Mouse (Mus musculus): ENCODE measurements at regions not wholly inside any gene's neighbourhood (a gene's known extent, or its start where the extent isn't known, plus 50 kb on each side); places are given as distances from the start of the nearest gene placed in this dataset.
"Not testable (repeated sequence)": the region's sequence is repeated elsewhere in the genome, so short reads cannot be mapped to it uniquely, and the experiment has no call there.

DNA sequence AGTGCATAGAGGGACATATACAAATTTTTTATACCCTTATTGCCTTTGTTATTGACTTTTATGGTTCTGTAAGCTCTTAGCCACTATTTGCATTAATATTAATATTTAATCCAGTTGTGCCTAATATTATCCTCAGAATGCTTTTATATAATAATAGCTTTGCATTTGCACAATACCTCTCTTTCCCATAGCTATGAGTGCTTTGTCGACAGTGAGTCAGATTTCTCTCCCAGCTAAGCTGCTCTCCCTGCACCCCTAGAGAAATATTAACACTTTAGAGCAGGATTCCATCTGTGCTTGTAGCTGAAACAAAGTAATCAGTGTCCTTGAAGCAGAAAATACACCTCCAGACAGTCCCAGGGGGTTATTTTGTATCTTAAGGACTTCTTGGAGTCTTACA, 288.6 kb upstream of the Arglu1 start:
- DNase-seq (ENCODE audit: low spot score in 2 of 2) = no peak

DNA sequence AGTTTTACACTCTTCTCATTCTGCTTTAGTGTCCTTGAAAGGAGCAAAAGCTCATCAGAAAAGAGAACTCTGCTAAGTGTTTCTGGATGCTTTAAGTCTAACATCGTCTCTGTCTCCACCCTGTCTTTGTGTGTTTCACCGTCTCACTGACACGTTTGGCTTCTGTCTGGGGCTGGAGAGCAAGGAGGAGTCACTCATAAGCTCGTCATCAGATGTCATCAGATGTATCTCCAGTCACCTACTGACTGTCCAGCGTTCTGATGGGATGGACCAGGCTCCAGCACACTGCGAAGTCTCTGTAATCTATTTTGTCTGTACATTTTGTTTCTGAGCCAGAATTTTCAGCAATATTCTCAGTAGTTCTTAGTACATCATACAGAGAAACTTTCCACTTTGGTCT, 283.4 kb upstream of the Arglu1 start:
- no peak for DNase-seq (ENCODE audit: low spot score in 2 of 2)

DNA sequence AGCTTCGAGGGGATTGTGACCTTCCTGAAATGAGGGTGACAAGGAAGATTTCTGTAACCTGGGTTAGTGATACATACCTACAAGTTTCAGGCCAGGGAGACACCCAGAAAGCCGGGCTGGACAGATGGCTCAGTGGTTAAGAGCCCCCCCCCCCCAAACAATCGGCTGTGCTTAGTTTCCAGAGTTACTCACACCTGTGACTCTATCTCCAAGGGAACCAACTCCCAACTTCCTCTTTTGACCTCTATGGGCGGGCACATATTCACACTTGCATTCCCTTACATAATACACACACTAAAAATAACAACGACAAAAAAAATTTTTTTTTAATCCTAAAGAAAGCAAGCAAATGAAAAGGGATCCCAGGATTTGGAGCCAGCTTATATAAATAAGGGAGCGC, 283.0 kb upstream of the Arglu1 start:
- DNase-seq (ENCODE audit: low spot score in 2 of 2) = no peak

DNA sequence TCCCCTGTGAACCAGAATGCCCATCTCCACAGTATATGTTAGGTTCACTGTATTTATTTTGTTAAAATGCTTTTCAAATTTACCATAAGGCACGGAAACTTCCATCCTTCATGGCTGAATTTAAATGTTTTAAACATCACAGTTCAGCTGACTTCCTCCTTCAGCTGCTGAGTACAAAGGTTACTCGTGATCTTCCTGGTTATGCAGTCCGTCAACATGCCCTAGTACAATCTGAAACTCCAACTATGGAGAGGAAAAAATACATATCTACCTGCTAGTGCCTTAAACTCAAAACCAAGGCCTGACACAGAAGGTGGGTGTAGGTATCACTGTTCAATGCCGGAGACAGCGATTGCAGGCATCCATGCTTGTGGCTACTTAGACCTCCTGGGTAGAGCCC, 280.5 kb upstream of the Arglu1 start:
- DNase-seq (ENCODE audit: low spot score in 2 of 2) = no peak

DNA sequence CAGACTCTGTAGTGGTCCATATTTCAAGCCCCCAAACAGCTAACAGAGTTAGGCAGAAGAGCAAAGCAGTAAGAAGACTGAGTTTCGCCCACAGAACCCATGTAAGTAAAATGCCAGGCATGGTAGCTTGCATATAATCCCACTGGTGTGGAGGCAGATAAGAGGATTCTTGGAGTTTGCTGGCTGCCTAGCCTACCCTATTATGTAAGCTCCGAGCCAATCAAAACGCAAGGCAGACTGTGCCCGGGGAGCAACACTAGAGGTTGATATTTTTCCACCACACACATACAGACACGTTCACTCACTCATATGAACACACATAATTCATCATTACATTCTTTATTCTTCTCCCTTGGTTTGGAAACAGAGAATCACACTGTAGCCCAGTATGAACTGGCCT, 280.0 kb upstream of the Arglu1 start:
- no peak for DNase-seq (ENCODE audit: low spot score in 2 of 2)

DNA sequence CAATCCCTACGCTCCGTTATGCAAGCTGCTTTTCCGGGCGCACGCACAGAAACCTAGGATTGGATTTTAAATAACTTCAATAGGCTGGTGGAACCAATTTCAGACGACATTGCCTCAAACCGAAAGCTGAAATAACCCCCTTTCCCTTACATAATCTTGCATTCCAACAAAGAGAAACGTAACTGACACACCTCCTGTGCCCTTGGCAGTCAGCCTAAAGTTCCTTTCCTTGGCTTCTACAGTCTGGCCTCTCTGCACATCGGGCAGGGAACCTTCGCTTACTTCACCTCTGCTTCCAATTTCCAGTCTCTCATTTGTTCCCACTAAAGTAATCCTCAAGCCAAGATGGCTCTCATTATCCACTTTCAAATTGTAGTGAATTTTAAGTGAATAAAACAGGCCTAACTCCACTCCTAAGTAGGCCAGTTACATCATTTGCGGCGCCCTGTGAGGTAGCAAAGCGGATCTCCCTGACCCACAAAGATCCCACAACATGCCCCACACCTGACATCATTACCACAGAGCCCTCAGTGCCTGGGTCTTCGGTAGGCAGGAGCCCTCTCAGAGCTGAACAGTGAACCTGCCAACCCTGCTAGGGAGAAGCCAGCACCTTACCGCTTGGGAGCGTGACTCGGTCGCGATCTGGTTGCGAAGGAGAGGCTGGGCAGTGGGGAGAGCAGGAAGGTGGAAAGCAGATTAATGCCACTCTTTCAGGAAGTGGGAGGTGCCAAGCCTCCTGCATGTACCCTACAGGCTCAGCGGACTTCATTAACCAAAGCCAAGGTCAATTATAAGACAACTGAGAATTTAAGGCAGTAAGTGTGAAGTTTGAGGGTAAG, 279.0 kb upstream of the Arglu1 start:
- DNase-seq (ENCODE audit: low spot score in 2 of 2) = no peak

DNA sequence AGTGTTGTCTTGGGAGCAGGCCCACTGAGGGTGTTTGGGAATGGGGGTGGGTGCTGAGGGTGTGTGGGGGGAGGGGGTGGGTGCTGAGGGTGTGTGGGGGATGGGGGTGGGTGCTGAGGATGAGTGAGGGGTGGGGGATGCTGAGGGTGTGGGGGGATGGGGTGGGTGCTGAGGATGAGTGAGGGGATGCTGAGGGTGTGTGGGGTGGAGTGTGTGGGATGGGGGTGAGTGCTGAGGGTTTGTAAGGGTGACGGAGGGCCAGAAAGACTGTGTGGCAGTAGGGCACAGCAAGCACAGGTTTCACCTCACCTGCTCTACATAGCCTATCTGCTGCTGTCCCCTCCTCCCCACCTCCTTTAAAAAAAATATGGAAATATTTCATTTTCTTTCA, 276.3 kb upstream of the Arglu1 start:
- no peak for DNase-seq (ENCODE audit: low spot score in 2 of 2)

DNA sequence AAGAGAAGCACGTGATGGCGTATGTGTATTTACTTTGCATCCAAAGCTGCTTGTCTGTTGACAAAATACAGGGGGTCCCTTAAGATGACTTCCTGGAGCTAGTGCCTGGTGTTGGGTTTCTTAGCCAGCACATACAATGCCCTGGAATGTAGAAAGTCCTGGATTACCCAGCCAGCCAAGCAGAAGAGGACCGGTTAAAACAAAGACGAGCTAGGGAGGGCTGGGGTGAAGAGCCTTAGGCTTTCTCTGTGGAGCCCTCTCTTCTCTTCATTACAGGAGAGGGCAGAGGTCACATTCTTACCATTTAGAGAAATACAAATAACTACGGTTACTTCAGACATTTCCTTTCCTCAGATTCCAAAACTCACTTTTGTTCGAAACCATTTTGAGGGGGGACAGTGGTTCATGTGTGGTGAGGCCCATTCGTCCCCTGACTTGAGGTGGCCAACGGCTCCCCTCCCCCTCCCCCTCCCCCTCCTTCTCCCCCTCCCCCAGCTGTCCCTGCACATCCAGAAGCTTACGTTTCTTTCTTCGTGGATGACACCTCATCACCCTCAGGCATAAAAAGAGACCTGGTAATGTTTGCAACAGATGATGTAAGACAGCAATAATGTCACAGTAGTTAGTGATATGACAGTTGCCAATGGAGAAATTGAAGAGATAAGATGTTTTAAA, 275.8 kb upstream of the Arglu1 start:
- no peak for DNase-seq (ENCODE audit: low spot score in 2 of 2)

DNA sequence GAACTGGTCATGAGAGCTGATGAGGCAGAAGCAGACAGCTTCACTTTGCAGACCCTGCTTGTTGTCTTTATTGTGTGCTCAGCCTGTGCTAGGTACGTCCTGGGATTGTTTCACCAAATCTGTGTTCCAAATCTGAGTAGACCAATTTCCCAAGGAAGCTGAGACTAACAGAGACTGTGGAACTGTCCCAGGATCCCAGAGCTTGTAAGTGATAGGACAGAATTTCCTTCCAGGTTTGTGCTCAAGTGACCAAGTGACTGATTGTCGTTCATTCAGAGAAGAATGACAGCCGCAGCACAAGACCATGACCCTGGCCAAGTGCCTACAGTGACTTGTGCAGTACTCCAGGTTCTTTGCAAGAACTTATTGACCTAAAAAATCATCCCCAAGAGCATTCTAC, 269.9 kb upstream of the Arglu1 start:
- DNase-seq (ENCODE audit: low spot score in 2 of 2) = no peak

DNA sequence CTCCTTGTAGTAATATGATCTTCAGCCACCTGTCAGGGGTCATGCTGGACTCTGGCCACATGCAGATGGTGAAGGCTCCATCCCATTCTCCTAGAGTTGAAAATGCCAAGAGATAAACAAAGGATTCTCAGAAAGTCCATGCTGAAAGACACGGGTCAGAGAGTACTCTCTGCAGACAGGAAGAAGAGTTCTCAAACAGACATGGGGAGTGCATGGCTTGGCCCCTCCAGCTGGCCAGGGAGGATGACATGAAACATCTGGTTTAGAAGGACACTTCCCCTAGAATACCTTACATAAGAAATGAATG, 269.4 kb upstream of the Arglu1 start:
- DNase-seq (ENCODE audit: low spot score in 2 of 2) = no peak

DNA sequence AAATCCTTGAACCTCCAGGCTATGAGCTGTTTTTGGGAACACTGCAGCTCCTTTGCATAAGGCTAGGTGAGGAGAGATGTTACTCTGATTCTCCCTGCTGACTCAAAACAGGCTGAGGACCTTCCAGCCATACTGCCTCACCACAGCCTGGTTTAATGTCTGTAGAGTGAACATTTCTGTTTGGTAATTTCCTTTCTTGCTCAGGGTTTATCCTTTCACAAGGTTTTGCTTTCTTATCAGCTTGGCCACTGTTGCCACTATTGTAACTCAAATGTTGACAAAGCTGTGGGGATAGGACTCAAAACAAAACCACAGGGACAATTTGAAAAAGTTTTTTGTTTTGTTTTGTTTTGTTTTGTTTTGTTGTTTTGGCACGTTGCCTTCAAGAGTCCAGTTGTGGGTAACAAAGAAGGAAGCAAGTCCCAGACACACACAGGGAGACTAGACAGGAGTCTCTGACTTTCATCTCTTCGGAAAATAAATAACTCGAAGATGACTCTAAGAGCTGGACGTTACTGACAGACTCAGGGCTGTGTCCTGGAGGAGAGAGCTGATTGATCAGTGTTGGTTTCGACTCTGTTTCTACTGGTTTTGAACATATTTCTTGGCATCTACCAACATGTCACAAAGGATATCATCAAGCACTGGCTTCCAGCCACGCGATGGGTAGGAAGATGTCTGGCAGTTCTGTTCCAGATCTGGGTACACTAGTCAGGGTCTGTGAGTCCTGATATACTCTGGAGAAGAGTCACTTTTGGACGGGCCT, 268.9 kb upstream of the Arglu1 start:
- no peak for DNase-seq (ENCODE audit: low spot score in 2 of 2)

DNA sequence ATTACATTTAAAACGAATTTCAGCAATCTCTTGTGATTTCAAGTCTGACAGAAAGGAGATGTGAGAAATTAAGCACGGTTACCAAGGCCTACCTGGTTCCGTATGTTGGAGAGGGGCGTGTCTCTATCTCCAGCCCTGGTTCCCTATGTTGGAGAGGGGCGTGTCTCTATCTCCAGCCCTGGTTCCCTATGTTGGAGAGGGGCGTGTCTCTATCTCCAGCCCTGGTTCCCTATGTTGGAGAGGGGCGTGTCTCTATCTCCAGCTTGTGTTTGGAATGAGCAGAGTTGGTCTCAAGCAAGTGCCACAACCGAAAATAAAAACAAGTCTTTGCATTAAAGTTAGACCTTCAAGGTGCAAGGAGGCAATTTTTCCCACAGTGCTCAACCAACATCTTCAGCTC, 267.8 kb upstream of the Arglu1 start:
- DNase-seq (ENCODE audit: low spot score in 2 of 2) = not testable (repeated sequence)

DNA sequence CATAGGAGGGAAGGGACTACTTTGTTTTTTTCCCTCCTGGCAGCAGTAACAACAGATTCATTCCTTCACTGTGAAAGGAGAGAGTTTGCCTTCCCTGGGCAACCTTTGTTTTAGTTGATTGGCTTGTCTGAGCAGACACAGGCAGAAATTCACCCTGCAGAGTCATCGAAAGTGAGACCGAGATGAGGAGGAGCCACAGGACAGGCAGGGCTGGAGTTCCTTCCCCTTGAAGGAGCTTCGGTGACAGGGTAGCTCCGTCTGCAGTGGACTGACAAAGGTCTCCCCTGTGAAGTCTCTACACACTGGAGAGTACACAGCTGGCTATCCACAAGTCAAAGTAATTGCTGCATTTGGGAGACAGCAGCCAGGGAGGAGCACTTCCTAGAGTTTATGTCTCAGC, 261.9 kb upstream of the Arglu1 start:
- no peak for DNase-seq (ENCODE audit: low spot score in 2 of 2)

DNA sequence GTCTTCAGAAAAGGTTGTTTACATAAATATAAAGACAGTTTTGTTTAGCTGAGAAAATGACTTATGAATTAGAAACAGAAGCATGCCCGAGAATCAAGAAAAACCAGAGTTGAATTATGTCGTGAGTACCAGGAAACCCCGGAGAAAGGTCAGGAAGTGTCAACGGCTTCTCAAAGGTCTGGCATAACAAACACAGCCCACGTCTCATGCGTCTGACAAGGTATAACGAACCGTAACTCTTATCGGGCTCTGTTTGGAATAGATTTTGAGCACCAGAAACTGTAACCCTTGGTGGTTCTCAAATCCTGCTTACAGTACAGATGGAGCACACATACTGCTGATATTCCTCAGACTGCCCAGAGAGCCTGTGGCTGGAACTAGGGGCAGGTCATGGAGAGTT, 260.9 kb upstream of the Arglu1 start:
- no peak for DNase-seq (ENCODE audit: low spot score in 2 of 2)

DNA sequence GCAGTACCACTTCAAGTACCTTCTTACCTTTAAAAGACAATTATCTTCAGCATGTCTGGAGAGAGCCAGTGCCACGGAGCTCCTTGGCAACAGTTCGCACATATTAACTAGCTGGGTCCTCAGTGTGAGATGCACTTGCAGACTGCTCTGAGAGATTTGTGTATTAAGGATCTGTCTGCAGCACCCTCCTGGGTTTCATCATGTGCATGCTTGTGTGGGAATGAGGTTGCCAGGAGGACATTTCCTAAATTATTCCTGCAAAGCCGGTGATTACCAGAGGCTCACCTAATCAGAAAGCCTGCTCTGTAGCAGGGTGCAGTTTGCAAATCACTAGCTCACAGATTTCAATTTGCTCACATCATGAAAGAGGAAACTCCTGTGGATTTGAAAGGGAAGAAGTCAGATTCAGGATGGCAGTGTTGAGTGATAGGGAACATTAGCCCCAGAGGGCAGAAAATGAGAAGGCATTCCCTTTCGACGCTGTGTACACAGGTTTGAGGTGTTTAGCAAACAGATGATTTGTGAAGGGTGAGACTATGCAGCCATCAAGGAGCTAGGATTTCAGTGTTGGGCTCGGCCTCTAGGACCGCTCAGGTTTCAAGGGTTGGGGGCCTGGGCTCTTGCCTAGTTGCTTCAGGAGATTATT, 257.3 kb upstream of the Arglu1 start:
- no peak for DNase-seq (ENCODE audit: low spot score in 2 of 2)

DNA sequence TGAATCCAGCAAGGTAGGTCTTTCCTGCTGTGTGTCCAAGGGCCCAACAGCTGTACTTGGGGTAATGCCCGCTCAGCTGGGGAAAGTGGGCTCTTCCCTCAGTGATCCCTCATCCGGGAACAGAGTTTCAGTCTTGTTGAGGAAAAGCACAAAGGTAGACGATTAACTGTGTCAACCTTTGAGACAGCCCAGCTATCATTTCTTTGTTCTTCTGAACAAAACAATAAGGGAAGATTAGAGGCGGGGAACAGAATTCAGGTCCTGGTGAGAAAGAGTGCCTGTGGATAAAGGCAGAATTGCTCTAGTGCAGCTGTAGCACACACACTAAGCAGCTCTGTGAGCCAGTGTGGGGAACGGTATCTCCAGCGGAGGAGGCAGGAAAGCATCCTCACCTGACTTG, 252.7 kb upstream of the Arglu1 start:
- DNase-seq (ENCODE audit: low spot score in 2 of 2) = no peak

DNA sequence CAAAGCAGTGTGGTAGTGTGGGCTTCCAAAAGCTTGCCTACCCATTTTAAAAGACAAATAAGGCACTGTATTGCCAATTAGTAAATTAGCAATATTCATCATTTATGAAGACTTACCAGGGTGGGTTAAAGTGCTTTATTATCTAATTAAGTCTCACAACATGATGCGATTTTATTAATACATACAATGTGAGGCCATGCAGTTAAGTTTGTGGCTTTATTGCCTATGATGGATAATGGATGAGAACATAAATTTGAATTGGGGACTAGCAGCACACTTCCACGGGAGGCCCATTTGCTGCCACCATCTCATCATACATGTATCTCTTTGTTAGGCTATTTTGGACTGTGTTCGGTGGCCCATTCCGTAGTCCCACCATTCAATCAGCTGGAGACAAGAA, 250.6 kb upstream of the Arglu1 start:
- no peak for DNase-seq (ENCODE audit: low spot score in 2 of 2)

DNA sequence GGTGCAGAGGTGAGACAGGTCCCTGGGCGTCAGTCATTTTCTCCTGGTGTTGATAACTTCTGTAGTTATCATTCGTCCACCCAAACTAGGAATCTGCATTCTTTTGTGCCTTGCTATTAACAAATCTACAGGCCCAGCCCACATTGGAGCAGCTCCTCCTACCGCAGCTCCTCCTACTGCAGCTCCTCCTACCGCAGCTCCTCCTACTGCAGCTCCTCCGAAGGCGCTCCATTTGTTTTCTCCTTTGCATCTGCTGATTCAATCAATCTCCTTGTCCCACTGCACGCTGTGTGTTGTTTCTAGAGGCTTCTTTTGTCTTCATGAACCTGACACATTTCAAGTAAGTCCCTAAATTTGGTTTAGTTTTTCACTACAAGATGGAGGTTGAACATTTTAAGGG, 248.2 kb upstream of the Arglu1 start:
- no peak for DNase-seq (ENCODE audit: low spot score in 2 of 2)

DNA sequence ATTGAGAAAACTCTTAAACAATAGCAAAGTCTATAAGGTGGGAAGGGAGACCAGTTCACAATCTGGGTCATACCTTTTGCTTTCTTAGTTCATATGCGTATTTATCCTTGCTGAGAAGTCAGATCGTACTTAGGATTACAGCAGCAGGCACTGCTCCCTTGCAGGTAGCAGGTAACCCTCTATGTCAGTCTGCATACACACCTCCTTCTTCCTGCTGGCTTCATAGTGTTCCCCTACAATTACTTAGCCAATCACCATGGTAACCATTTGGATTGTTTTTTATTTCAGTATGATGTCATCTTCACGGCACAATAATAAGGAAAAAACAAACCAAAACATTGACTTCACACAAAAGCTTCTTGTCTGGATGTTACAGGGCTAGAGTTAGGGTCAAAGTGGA, 242.1 kb upstream of the Arglu1 start:
- DNase-seq (ENCODE audit: low spot score in 2 of 2) = no peak

DNA sequence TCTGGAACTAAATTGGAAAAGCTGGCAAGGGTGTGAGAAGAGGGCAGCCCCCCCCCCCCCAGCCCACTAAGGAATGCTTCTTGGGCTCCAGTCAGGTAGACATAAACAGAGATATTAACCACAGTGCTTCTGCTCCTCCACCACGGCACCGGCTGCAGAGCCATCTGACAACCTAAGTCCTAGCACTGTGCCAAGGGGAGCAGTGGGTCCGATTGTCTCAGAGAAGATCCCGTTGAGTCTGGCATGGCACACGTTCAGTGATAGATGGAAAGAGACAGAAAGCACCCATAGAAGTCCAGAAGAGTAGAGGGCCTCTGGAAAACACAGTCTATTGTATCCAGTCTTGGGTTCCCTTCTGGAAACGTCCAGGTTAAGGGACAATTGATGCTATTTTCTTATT, 241.4 kb upstream of the Arglu1 start:
- no peak for DNase-seq (ENCODE audit: low spot score in 2 of 2)

DNA sequence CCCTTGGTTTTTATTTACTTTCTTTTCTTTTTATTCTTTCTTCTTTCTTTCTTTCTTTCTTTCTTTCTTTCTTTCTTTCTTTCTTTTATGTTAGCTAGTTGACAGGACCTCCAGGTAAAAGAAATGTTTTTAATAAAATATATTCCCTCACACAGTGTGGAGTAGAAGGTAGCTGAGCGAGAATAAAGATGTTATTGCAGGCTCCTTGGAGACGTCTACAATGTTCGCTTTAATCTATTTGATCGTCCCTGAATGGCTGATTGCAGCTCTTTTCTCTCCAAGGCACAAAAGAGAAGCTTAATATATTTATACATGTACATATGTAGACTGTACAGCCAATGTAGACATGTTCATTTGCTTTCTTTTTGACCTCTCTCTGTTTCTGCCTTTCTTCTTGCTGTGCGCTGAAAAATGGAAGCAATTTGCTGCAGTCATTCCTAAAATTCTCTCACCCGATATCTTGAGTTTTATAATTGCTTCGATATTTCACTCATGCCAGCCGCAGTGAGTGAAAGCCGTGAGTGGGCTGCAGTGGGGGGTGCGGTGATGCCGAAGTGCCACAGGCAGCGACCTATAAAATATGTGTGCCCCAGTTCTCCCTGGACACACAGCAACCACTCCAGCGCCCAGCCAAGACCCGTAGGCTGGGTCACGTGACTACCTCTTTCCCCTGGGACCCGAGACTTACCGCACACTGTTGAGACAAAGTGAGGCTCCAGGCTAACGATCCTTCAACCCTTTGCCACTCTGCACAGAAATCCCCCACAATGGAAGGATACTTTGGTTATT, 237.9 kb upstream of the Arglu1 start:
- no peak for DNase-seq (ENCODE audit: low spot score in 2 of 2)

DNA sequence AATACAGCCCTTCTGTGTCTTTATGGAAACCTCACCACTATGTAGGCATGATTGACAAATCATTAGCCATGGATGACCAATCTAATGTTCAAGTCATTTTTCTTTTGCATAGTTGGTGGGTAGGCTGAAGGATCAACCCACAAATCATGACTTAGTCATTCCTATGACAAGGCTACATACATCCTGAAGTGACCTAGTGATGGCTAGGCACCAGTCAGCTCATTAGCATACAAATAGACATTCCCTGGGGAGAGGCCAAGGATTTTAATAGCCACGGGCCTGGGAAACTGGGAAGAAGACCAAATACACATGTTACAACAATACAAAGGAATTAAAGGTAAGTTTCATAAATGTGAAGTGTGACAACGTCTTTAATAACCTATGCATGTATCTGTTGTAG, 231.1 kb upstream of the Arglu1 start:
- no peak for DNase-seq (ENCODE audit: low spot score in 2 of 2)

Measured in spleen, postnatal 4 days (tissue).